Mouse (Mus musculus) R1 (cell line): ENCODE results near the gene Ccdc149.

Experiments
- DNase-seq: peaks from one replicate; pipeline ENCODE4 v3.0.0-alpha.2; 2018; ENCODE audit warnings: low read depth, low spot score

The Ccdc149 gene

DNA sequence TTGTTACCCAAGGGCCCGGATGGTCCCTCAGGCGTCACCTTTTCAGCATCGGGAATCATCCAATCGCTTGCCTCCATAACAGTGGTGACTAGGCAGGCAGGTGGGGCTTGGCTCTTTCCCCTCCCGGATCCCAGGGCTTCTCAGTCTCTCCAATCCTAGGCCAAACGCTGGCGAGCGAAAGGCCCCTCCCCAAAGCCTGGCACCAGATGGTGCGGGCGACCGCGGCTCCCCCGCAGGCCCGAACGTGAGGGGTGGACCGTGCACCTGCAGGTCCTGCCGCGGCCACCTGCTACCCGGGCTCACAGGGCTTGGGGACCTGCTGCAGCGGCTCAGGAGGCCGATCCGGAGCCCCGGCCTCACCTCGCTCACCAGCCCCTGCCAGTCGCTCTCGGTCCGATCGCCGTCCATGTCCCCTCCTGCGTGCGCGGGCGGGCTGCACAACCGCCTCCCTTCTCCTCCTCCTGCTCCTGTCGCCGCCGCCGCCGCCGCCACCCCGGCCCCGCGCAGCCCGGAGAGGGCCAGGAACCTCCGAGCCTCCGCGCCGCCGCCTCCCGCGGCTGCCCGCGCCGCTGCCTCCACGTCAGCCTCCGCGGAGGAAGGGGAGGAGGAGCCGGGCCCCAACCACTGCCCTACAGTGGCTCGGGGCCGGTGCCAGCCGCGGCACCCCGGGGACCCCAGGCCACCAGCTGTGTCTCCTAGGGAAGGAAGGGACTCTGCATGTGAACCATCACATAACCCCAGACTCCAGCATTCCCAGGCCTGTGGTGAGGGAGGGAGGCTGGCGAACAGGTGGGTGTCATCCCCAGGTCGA, at the start of gene Ccdc149:
Gene Ccdc149, minus strand, starts transcription at position 531 of the 811 bp plus-strand sequence.
- DNase-seq, result peak; percentile 89

DNA sequence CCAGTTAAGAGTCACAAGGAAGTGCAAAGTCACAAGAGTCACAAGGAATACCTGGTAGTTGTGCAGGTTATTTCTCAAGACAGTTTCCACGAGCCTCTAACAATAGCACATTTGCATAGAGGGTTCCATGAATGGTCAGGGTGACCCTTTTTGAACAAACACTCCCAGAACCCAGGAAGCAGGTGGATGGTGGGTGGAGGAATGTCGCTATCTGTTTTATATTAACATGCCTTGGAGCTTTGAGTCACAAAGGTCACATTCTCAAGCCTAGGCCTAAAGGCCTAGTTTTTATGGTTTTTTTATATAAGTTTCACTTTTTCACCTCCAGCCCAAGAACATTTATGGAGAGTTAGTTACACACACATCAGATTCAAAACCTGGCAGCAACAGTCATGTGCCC, 48.6 kb upstream of the Ccdc149 start:
- no peak for DNase-seq

DNA sequence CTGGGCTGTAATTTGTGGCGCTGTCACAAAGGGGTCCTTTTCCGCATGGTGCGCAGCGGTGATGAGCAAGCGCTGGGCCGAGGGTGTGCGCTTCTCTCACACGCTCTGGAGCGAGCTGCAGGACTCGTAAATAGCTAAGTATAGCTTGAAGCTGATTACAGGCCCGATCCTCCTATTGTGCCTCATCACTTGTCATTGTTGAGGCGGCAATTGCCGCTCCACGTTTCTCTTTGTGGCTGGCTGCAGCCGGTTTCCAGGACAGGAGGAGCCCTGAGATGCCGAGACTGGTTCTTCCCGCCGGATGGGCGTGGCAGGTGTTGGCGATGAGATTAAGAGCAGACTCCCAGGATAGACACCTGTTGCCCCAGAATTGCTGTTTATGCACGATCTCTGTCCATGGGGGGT, 44.8 kb upstream of the Ccdc149 start:
- peak; percentile 80 for DNase-seq

DNA sequence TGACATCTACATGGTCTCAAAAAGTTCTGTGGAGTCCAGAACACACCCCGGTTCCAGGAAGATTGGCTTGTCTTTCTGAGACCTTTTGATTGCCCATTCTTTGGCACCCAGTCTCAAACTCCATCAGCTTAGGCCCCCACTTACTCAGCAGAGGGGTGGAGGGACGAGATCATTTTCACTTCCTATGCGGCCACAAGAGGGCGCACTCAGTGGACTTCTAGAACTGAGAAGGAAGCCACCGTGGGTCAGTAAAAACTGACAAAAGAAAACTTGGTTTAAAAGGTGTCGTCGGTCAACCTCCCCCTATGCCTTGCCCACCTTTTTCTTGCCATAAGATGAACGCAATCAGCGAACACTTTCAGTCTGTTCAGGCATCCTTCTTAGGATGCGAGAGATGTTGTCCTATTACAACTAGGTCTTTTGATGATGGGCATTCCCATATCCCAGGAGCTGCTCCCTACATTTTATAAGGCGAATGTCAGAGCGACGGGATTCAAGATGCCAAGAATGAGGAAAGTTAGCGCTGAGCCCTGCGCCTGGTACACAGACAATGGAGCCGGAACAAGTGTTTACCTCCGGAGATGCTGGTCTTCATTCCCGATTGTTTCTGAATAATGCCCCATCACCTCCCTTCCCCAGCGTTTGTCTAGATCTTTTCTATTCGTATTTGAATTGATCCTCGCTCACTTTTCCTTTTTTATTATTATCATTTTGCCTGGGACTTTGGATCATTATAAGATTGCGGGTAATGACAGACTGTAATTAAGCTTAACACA, 44.1 kb upstream of the Ccdc149 start:
- peak; percentile 80 for DNase-seq

DNA sequence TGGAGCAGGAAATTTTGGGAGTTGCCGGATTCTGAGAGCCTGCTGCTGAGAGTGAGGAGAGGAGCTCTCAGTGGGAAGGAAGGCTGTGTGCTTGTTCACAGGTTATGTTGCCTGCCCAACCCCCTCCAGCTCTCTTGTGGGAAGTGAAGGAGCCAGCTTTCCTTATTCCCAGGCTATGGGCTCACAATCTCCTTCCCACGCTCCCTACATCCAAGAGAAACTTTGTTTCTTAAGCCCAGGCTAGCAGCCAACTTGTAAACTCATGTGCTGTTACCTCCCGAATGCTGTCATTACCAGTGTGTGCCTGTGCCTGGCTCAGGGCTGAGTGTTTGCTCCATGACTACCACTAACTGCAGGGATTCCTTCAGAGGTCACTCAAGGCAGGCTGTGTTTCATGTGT, 39.8 kb upstream of the Ccdc149 start:
- DNase-seq, result no peak

DNA sequence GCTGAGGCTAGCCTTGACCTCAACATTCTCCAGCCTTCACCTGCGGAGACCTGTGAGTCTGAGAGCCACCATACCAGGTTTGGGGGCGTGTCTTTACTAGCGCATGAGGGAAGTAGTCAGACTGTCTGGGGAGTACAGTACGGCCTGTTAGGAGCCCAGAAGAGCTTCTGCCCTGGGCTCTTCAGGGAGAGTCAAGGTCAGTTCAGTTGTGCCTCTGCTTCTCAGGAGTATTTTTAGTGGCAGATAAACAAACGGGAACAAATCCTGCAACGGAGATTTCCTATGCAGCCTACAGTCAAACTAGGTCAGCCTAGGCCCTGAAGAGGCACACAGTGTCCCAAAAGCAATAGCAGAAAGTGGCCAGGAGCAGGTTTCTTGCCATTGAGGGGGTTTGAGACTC, 38.1 kb upstream of the Ccdc149 start:
- DNase-seq, result no peak

DNA sequence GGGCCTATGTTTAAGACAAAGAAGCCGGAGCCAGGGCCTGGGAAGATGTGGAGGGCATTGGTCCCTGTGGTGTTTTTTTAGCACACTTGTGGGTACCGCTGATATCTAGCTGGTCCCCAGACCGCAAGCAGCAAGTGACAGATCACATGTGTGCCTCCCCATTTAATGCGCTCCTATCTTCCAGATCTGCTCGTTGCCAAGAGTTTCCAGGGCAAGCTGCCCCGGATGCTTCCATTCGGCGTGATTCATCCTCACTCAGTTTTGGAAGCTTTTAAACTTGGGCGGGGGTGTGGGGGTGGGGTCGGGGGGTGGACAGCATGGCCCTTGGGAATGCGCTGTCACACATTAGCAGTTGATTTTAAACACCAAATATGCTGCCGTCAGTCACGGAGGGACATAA, 33.3 kb upstream of the Ccdc149 start:
- DNase-seq, result no peak

DNA sequence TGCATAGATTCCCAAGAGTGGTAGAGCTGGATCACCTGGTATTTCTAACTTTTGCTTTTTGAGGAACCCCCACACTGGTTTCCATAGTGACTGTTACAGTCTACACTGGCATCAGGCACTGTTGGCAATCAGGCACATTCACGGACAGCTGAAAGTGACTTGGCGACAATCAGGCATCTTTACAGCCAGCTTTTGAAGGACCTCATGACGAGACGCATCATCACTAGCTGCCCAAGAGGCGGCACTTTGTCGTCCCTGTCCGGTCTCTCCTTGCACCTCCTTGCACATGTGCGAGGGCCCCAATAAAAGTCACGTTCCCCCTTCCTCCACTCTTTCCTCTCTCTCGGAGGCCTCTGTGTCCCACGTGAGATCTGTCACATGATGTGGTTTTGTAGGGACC, 32.8 kb upstream of the Ccdc149 start:
- peak; percentile 48 for DNase-seq

DNA sequence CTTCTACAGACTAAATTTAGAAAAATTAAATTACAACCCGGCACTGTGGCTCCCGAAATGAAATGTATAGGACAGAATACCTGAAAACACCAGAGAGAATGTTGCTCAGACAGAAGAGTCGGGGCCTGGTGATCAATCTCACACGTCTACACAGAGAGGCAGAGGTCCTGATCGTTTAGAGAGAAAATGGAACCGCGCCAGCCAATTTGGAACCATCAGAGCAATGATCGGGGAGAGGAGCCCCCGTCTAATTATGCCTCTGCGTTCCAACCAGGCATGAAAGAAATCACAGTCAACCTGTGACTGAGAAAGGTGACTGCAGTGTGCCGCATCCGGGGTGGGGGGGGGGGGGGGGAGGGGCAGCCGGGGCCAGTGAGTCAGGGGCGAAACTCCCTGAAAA, 24.4 kb upstream of the Ccdc149 start:
- no peak for DNase-seq

DNA sequence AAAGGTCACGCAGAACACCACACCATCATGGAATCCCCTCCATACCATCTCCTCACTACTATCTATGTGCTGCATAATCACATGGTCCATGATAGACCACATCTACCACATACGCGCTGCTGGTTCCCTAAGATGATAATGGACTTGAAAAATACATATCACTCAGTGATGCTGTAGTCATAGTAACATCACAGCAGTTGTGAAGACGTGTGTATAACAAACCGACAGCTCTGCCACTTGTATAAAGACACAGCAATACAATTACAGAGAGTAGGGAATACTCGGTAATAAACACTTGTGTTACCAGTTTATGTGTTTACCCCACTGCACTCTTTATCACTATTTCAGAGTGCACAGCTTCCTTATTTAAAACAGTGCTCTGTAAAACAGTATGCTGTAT, 20.2 kb upstream of the Ccdc149 start:
- DNase-seq, result no peak

DNA sequence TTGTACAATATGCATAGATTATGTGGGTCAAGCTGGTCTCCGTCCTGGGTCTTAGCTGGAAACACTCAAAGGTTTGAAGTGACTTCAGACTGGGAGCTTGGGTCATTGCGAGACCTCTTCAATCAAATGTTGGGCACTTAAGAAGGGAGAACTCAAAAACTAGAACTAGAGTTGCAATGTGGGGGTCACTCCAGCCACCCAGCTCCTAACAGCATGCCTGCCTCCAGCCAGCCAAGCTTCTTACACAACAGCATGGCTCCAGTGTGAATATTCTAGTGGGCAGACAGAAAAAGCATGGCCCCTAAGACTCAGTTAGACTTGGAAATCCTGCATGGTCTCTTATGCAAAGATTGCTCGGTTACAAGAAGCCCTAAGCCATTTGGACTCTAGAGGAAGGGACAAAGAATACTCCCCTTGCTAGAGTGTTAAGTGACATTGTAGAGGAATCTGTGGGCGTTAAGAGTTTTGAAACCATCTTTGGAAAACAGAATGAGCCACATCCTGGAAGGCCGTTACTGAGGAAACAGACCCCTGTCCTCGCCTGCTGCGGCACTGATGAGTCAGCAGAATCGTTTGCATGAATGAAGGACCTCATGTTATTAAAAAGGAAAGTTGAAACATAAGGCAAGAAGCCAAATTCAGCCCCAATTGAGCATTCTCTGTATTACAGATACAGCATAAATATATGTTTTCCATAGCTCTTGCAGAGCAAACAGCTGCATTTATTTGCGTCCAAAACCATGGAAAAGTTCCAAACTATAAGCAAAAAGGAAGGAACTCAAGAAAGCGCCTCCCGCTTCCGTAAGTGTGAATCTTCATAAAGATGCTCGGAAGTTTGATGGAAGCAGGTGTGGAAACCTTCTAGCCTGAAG, 16.5 kb upstream of the Ccdc149 start:
- no peak for DNase-seq

DNA sequence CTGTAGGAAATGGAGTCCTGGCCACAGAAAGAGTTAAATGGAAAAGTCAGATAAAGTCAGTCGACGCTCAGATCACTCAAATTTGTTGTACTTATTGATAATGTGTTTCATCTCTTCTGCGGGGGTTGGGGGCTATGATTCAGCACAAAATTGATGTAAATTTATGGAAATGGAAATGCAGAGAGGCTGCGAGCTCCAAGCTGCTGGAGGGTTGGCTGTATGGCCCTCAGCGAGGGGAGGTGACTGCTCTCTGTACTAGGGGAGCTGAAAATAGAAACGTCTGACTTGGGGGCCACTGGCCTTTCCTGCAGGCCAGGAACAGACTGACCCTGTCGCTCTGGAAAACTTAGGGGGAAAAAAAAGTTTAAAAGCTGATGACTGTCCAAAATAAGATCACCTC, 5.5 kb upstream of the Ccdc149 start:
- DNase-seq, result no peak

DNA sequence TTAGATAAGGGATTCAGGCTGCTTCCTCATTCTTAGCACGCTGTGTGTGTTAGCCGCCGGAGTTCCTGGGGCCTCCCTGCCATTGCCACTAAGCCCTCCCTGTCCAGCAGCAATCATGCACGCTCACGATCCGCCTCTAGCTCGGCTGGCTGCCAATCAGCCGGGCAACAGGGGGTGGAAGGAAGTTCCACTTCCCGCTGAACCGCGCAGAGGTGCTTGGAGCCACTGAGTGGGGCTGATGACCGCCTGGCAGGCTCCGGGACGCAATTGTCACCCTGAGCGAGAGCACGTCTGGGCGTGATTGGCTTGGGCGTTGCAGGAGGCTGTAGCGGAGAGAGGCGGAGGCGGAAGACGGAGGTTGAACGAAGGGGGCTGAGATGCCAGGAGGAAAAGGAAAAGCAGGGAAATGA, 5.0 kb upstream of the Ccdc149 start:
- peak; percentile 70 for DNase-seq

DNA sequence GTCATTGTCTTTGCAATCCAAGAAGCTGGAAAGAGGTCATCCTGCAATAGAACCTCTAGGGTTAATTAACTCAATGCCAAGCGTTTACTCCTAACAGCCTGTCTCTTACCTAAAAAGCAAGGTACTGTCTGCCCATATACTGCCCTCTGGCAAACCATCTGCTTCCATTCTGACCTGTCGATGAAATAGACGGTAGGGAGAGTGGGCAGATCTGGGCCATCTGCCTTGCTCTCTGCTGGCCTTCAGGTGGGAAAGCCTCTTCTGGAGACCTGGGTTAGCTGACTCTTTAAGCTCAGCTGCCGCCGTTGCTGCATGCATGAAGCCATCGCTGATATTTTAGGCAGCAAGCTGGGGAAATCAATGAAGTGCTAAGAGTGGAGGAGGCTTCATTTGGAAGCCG, 2.7 kb upstream of the Ccdc149 start:
- DNase-seq, result no peak

DNA sequence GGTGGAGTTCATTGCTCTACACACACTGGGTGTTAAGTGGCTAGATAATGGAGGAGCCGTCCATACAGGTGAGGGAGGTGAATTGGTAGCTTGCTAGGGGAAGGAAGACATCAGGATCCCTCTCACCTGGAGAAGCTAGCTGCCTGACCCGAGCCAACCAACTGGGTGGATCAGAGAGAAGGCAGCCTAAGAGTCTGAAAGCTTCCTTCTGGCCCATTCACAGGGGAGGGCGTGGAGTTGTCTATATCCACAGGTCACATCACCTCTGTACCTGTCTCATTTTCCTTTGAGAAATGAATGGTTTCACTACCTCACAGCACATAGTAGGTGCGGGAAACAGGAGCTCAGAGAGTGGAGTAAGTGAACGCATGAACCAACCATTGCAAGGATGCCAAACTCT, 770 bp downstream of the Ccdc149 start:
- DNase-seq, result no peak

DNA sequence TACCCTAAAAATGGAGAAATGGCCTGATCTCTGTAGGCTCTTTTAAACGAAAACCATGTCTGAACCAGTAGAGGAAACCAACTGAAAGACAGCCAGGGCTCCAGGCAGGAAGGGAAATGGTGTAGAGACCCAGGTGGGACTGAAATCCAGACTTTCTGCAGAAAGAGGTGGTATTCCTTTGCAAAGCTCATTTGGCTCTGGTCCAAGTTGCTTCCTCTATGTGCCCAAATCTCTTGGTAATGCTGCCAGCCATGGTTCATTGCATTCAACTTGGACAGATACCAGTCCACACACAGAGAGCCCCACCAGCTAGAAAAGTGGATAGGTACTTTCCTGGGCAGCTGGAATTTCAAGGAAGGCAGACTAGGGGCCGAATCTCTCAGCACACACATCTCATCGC, 3.5 kb downstream of the Ccdc149 start:
- DNase-seq, result no peak

DNA sequence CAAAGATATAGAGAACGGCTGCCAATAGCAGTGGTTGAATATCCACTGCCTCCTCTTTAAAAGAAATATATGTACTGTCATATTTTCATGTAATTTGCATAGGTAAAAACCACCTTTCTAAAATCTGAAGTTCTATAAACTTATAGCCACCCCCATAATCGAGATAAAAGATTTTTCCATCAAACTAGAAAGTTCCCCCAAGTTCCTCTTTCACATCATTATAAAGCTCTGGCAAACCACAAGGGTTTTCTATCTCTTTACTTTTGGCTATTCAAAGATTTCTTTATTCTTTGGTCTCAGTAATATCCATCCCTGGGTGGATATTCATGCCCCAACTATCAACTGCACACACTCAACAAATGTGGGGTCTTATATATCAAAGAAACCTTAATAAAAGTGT, 8.9 kb downstream of the Ccdc149 start:
- no peak for DNase-seq

DNA sequence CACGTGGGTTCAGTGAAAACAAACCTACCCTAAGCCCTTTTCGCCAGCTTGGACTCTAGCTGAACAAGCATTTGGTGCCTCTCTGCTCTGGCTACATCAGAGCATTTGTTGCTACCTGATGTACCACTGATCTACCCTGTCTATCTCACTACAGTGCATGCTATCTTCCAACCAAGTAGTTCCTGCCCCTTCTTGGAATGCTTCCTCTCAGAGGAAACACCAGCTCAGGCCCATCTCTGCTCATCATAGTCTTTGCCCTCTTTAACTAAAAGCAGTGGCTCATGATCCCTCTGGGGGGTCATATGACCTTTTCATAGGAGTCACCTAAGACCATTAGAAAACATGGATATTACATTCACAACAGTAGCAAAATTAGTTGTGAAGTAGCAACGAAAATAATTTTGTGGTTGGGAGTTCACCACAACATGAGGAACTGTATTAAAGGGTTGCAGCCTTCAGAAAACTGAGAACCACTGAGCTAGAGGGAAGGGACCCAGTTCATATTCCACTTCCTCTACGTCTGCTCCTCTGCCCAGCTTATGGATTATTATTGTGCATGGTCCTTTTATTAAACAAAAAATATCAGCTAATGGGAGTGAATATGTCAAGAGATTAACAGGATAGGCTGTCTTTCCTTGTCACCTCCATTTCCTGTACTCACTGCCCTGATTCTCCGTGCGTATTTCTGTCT, 9.7 kb downstream of the Ccdc149 start:
- DNase-seq, result no peak

DNA sequence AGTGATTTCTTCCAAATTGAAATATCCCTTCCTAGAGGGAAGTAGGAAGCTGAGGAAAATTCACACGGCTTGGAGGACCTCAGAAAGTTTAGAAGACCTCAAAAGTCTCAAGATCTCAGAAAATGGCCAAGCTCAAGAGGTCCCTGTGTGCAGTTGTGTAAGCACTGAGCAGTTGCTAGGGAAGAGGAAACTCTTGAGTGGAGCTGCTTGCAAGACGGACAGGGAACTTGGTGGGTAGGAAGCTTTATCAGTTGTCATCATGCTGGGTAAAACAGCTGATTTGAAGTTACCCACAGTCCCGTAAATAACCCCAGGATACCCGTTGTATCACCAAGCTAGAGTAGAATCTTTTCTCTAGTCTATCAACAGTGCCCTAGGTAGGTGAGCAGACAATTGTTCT, 12.0 kb downstream of the Ccdc149 start:
- no peak for DNase-seq

DNA sequence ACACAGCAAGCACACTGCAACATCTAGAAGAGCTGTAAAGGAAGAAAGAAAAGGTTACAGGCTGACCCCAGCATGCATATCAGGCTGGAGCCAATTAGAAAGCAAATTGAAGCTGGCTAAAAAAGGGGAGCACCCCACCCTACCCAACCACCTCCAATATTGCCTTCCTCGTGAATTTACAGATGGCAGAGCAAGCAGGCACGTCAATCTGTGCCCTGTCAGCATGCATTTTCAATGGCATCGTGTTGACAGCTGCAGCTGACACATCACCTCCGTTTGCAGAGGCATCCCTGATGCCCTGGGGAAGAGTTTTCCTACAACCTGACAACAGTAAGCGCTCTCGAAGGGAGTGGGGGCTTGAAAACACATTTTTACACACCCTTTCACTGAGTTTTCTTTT, 14.2 kb downstream of the Ccdc149 start:
- DNase-seq, result no peak

DNA sequence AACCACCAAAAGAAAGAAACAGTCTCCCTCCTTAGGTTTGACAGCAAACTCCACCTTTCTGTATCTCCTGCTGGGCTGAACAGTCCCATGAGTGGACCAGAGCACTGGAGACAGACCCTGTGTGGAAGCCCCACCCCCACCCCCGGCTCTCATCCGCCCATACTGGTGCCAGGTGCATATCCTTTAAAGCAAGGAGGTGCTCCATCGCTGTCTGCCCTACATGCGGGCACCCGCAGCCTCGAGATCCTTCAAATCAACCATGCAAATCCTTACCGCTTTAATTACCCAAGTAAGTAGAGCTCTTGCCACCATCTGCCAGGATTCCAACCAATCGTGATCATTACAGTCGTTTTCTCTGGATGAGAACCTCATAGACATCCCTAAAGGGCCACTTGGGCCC, 20.5 kb downstream of the Ccdc149 start:
- no peak for DNase-seq

DNA sequence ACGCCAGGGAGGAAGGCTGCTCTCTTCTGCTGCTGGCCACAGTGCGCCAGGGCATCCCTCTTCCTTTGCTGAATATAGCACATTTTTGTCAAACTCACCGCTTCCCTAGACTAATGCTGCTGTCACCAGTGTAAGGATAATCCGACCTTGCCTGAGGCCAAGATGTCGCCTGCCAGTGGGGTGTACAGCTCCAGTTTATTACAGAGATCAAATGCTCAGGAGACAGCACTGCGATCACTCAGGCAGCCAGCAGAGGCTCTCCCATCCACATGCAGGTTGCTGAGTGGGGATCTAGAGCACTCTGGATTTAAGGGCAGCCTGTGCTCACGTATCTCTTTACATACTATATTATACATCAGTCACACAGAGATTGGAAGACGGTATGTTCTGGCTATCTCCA, 22.1 kb downstream of the Ccdc149 start:
- DNase-seq, result no peak
